Mouse (Mus musculus) heart, postnatal 10 days (tissue): ENCODE data around the gene Tbx6. TPM values are rescaled to one million over a fixed set of nuclear protein-coding genes. Genes with fewer than 3 reads are reported as not detected.
"Not testable (repeated sequence)": the region's sequence is repeated elsewhere in the genome, so short reads cannot be mapped to it uniquely, and the experiment has no call there.

ENCODE experiments used
- DNase-seq, 2 experiments: peaks; one replicate each; pipeline ENCODE4 v3.0.0; 2021
- intact Hi-C: fragments of 180-260 bp; cut with DNase I; formaldehyde crosslinking; loops from one replicate; pipeline ENCODE4 v1.15.1; 2025
- total RNA-seq, 2 experiments: library from RNA; stranded (reverse); gene quantifications; 2 replicates each; pipeline ENCODE4 v1.2.3; 2021

Tbx6 gene
- total RNA-seq, 2 experiments from 2014 or later = 0.29 to 0.35 TPM

- DNase-seq = no peak
- intact Hi-C loops = no loop called here
Measured at GRCm38 (mm10) chr7:126765540-126765939, 15.7 kb upstream of the Tbx6 start.

GRCm38 (mm10) chr7:126766201-126766600, 15.1 kb upstream of the Tbx6 start, which contains the start of gene Gdpd3:
Gdpd3 (plus strand) TSS chr7:126766334.
- no peak for DNase-seq
- intact Hi-C loops = no loop called here

GRCm38 (mm10) chr7:126767001-126767400, 14.3 kb upstream of the Tbx6 start:
- intact Hi-C loops = no loop called here
- DNase-seq = no peak

DNA sequence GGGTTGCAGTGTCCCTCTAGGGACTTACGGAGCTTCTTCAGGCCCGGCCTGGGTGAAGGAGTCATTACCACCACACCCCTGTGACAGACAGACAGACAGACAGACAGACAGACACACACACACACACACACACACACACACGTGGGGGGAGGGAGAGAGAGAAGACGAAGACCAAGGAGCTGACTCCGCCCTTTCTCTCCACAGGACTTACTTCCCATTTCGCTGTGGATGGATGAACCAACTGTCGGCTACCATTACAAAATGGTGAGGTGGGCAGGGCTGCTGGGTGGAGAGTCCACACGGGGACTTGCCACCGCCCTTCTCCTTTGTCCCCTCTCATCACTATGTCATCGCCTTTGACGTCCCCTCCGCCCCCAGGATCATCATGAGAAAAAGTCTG, 10.5 kb upstream of the Tbx6 start:
- intact Hi-C loops = no loop called here
- no peak for DNase-seq

GRCm38 (mm10) chr7:126773351-126773750, 7.9 kb upstream of the Tbx6 start:
- intact Hi-C loops = no loop called here
- DNase-seq = no peak

DNA sequence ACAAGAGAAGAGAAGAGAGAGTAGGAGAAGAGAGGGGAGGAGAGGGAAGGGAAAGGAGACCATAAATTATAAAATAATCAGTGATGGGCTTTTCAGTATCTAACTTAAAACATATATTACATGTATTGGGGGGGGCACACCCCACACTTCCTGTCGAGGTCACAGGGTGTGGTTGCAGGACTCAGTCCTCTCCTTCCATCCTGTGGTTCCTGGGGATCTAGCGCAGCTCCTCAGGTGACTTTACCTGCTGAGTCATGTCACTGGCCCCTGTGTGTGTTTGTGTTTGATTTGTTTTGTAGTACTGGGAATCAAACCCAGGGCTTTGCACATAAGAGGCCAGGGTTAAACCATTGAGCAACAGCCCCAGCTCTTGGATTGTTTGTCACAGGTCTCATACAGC, 6.8 kb upstream of the Tbx6 start:
- intact Hi-C loops = no loop called here
- DNase-seq = no peak

- intact Hi-C loops = no loop called here
- DNase-seq = no peak
Measured at GRCm38 (mm10) chr7:126775185-126775977, 5.9 kb upstream of the Tbx6 start.

DNA sequence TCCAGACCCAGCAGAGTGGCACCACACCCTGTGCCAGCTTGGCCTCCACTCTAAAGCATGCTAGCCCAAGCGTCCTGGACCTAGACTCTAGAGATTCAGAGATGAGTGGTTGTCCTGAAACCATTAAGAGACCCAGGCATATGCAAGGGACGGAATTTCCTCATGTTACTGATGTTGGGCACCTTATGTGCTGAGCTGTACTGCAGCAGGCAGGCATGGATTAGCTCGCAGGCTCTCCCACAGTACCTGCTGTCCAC, 5.4 kb upstream of the Tbx6 start:
- intact Hi-C loops = loop anchor here (2.0 kb wide), 1 partner anchor 15 kb away; no protein-coding TSS in a partner anchor
- DNase-seq = no peak

- DNase-seq = peak; percentile 96 to 97
- intact Hi-C loops = loop anchor here (2.0 kb wide), 1 partner anchor 16 kb away; no protein-coding TSS in a partner anchor
Measured at GRCm38 (mm10) chr7:126776598-126777057, 4.7 kb upstream of the Tbx6 start, which contains the start of gene Ypel3. Ypel3 (plus strand) TSS chr7:126776955.

DNA sequence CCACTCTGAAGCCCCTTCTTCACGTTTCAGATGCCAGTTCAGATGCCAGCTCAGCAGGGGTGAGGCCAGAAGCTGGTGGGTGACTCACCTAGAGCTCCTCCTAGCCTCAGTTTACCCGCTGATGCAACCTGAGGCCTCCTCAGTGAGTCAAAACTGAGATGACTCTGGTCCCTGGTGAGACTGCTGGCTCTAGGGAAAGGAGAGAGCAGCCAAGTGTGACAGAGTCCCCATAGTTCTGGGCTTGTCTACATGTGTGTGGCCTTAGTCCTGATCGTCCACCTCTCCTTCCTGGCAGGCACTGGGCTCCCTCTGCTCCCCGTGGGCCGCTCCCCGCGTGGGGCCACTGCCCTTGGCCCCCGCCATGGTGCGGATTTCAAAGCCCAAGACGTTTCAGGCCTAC, 3.8 kb upstream of the Tbx6 start:
- DNase-seq = peak in 1 of 2 experiments; percentile 57
- intact Hi-C loops = loop anchor here (2.0 kb wide), 1 partner anchor 17 kb away; no protein-coding TSS in a partner anchor

DNA sequence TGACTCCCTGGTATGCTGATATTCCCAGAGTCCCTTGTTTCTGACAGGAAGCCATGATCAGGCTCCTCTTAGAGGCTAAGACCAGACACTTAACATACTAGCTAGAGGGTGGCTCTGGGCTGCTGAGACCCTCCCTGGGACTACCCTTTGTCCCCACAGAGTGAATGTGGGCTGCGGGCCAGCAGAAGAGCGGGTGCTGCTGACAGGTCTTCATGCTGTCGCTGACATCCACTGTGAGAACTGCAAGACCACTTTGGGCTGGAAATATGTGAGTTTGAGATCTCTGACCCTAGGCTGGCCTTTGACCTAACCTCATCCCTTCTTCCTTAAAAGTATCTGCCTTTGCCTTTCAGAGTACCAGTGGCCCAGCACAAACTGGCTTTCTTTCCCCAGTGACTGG, 3.1 kb upstream of the Tbx6 start:
- intact Hi-C loops = no loop called here

DNA sequence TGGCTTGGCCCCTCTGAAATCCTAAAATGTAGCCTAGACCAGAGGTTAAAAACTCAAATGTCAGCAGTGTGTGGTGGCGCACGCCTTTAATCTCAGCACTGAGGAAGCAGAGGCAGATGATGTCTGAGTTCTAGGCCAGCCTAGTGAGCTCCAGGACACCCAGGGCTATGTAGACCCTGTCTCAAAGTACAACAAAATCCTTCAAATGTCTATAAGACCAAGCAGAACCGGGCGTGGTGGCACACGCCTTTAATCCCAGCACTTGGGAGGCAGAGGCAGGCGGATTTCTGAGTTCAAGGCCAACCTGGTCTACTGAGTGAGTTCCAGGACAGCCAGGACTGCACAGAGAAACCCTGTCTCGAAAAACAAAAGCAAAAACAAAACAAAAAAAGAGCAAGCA, 2.2 kb upstream of the Tbx6 start:
- DNase-seq, intact Hi-C loops: not testable (repeated sequence)

More for the DNA sequence above, 3.1 kb upstream of the Tbx6 start:
- no peak for DNase-seq

- intact Hi-C loops = no loop called here
- peak; percentile 87 to 93 for DNase-seq
Measured at GRCm38 (mm10) chr7:126779983-126780970, 1.0 kb upstream of the Tbx6 start.

GRCm38 (mm10) chr7:126781661-126782370, 533 bp downstream of the Tbx6 start:
- intact Hi-C loops = no loop called here
- no peak for DNase-seq

DNA sequence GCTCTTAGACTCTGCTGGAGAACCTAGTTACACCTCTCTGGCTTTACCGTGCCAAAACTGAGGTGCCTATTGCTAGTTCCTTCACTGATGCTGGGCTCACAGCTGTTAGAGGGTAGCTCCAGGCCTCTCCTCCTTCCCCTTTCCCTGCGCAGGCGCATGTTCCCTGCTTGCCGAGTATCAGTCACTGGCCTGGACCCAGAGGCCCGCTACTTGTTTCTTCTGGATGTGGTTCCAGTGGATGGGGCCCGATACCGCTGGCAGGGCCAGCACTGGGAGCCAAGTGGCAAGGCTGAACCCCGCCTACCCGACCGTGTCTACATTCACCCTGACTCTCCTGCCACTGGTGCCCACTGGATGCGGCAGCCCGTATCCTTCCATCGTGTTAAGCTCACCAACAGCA, 1.4 kb downstream of the Tbx6 start:
- intact Hi-C loops = no loop called here

GRCm38 (mm10) chr7:126784469-126784868, 3.2 kb downstream of the Tbx6 start:
- intact Hi-C loops = no loop called here
- DNase-seq = no peak

More for the DNA sequence above, 1.4 kb downstream of the Tbx6 start:
- DNase-seq = no peak

DNA sequence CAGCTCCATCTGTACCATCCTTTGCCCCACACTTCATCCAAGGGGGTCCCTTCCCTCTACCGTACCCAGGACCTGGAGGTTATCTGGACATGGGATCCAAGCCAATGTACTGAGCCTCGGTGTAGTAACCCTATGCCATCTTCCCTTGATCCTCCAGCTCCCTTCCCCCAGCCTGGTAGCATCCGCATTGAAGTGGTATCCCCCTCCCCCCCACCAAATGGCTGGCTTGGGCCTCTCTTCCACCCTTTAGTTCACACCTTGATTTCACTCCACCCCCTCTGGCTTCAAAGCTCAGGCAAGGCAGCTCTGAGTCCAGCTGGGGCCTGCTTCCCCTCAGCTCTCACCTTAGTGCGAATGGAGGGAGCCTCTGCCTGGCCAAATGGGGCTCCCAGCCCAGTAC, 3.8 kb downstream of the Tbx6 start:
- intact Hi-C loops = no loop called here
- no peak for DNase-seq

DNA sequence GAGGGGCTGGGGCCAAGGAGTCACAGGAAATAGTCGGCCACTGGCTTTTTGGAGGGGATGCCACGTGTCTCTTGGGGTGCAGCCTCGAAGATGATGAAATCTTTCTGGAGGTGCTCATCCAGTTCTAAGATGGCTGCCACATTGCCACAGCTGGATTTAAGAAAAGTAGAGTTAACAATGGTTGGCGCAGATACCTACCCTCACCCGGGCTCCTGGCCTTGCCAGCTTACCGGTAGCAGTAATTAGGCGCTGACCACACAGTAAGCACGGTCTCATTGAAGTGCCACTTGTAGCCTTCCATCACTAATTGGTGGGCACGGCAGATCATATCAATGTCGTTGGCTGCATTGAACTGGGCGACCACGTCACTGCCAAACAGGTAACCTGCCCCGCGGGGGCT, 4.9 kb downstream of the Tbx6 start:
- DNase-seq = no peak
- intact Hi-C loops = no loop called here

DNA sequence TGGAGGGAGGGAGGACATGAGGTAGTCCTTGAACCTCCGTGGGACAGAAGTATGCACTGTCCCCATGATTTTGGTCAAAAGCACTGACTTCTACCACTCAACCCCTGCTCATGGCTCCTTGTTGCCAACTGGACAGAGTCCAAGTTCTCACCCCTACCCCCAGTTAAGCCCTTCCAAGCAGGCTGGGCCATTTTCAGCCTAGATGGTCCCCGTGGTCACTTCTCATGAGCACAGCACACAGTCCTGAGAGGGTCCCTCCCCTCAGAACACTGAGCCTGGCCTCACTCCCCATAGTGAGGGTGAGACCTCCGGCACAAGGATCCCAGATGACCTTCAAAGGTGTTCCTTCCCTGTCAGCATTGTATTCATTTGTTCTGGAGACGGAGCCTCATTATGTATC, 7.9 kb downstream of the Tbx6 start:
- DNase-seq = no peak
- intact Hi-C loops = no loop called here

- intact Hi-C loops = loop anchor here (2.0 kb wide), 1 partner anchor 31 kb away; no protein-coding TSS in a partner anchor
- DNase-seq = peak; percentile 98 to 99
Measured at GRCm38 (mm10) chr7:126791851-126792720, 10.8 kb downstream of the Tbx6 start, which contains the start of gene Ppp4c. Ppp4c (minus strand) TSS chr7:126792496.
